Mouse (Mus musculus): ENCODE data around the gene Itpr2. TPM values are rescaled to one million over a fixed set of nuclear protein-coding genes. Genes with fewer than 3 reads are reported as not detected.
A peak's percentile ranks its signal among the peaks of the same experiment; 100 is the strongest.

Itpr2 gene
- polyA plus RNA-seq, 1 experiment from 2014 or later, result 33.6 TPM

- Histone ChIP-seq H3K4me1 (ENCODE audit: control insufficient read depth, insufficient read depth, low read length) (0 out of 2 replicates have a peak, but pooled peaks cover 1% of the 10 kb centered on the region), H3K4me2 (no peak overlapping the region), H3K36me3 (ENCODE audit: control insufficient read depth, insufficient read depth, low read length) (no peaks in the 10 kb centered on the region), H3K27me3 (ENCODE audit: control insufficient read depth, insufficient read depth, low read length) (no peaks in the 10 kb centered on the region), H3K4me3 (ENCODE audit: low read depth, low read length) (no peak overlapping the region), H3K27ac (ENCODE audit: low read depth, low read length) (no peak overlapping the region), H3K9ac (ENCODE audit: low read depth, low read length) (no peak overlapping the region), H3K9me3 (replicated peaks; ENCODE audit: control insufficient read depth, low read length) (no peaks in the 10 kb centered on the region)
- ATAC-seq (replicated peaks; ENCODE audit: insufficient number of reproducible peaks, low FRiP score, low TSS enrichment), result no peak
- 53% methylated on average over 10 of the region's 10 CpGs for WGBS (ENCODE audit: insufficient replicate concordance)
Measured at GRCm38 (mm10) chr6:146343671-146344384, 158.2 kb downstream of the Itpr2 start.

GRCm38 (mm10) chr6:146342995-146343394, 159.0 kb downstream of the Itpr2 start:
- H3K36me3 ChIP-seq (ENCODE audit: control insufficient read depth, insufficient read depth, low read length), result no peaks in the 10 kb centered on the region
- no peak for ATAC-seq (replicated peaks; ENCODE audit: insufficient number of reproducible peaks, low FRiP score, low TSS enrichment)
- H3K9ac ChIP-seq (ENCODE audit: low read depth, low read length), result no peak overlapping the region
- H3K4me3 ChIP-seq (ENCODE audit: low read depth, low read length), result no peak overlapping the region
- no peak overlapping the region for H3K27ac ChIP-seq (ENCODE audit: low read depth, low read length)
- no peak overlapping the region for H3K4me2 ChIP-seq
- no peaks in the 10 kb centered on the region for H3K9me3 ChIP-seq (replicated peaks; ENCODE audit: control insufficient read depth, low read length)
- 30% methylated on average over 6 of the region's 6 CpGs for WGBS (ENCODE audit: insufficient replicate concordance)
- H3K27me3 ChIP-seq (ENCODE audit: control insufficient read depth, insufficient read depth, low read length), result no peaks in the 10 kb centered on the region
- 0 out of 2 replicates have a peak, but pooled peaks cover 7% of the 10 kb centered on the region for H3K4me1 ChIP-seq (ENCODE audit: control insufficient read depth, insufficient read depth, low read length)

GRCm38 (mm10) chr6:146341934-146342333, 160.1 kb downstream of the Itpr2 start:
- WGBS (ENCODE audit: insufficient replicate concordance), result 84% methylated on average over 3 of the region's 3 CpGs
- H3K27me3 ChIP-seq (ENCODE audit: control insufficient read depth, insufficient read depth, low read length), result no peaks in the 10 kb centered on the region
- H3K36me3 ChIP-seq (ENCODE audit: control insufficient read depth, insufficient read depth, low read length), result no peaks in the 10 kb centered on the region
- H3K9me3 ChIP-seq (replicated peaks; ENCODE audit: control insufficient read depth, low read length), result no peaks in the 10 kb centered on the region
- H3K9ac ChIP-seq (ENCODE audit: low read depth, low read length), result no peak overlapping the region
- ATAC-seq (replicated peaks; ENCODE audit: insufficient number of reproducible peaks, low FRiP score, low TSS enrichment), result no peak
- H3K4me2 ChIP-seq, result no peak overlapping the region
- H3K4me3 ChIP-seq (ENCODE audit: low read depth, low read length), result no peak overlapping the region
- no peak overlapping the region for H3K27ac ChIP-seq (ENCODE audit: low read depth, low read length)
- H3K4me1 ChIP-seq (ENCODE audit: control insufficient read depth, insufficient read depth, low read length), result 0 out of 2 replicates have a peak, but pooled peaks cover 9% of the 10 kb centered on the region

- Histone ChIP-seq H3K4me2 (no peak overlapping the region), H3K4me3 (ENCODE audit: low read depth, low read length) (no peak overlapping the region), H3K9me3 (replicated peaks; ENCODE audit: control insufficient read depth, low read length) (no peaks in the 10 kb centered on the region), H3K9ac (ENCODE audit: low read depth, low read length) (no peak overlapping the region), H3K27ac (ENCODE audit: low read depth, low read length) (no peak overlapping the region), H3K36me3 (ENCODE audit: control insufficient read depth, insufficient read depth, low read length) (no peaks in the 10 kb centered on the region), H3K27me3 (ENCODE audit: control insufficient read depth, insufficient read depth, low read length) (no peaks in the 10 kb centered on the region), H3K4me1 (ENCODE audit: control insufficient read depth, insufficient read depth, low read length) (0 out of 2 replicates have a peak, but pooled peaks cover 9% of the 10 kb centered on the region)
- no peak for ATAC-seq (replicated peaks; ENCODE audit: insufficient number of reproducible peaks, low FRiP score, low TSS enrichment)
- 81% methylated on average over 3 of the region's 3 CpGs for WGBS (ENCODE audit: insufficient replicate concordance)
Measured at GRCm38 (mm10) chr6:146341413-146341812, 160.6 kb downstream of the Itpr2 start.

- no peaks in the 10 kb centered on the region for H3K27me3 ChIP-seq (ENCODE audit: control insufficient read depth, insufficient read depth, low read length)
- WGBS (ENCODE audit: insufficient replicate concordance), result 89% methylated on average over 5 of the region's 5 CpGs
Measured at GRCm38 (mm10) chr6:146340951-146341350, 161.1 kb downstream of the Itpr2 start.

GRCm38 (mm10) chr6:146339779-146340178, 162.2 kb downstream of the Itpr2 start:
- H3K27ac ChIP-seq (ENCODE audit: low read depth, low read length), result no peak overlapping the region
- no peaks in the 10 kb centered on the region for H3K9me3 ChIP-seq (replicated peaks; ENCODE audit: control insufficient read depth, low read length)
- no peaks in the 10 kb centered on the region for H3K36me3 ChIP-seq (ENCODE audit: control insufficient read depth, insufficient read depth, low read length)
- no peak overlapping the region for H3K4me3 ChIP-seq (ENCODE audit: low read depth, low read length)
- no peaks in the 10 kb centered on the region for H3K27me3 ChIP-seq (ENCODE audit: control insufficient read depth, insufficient read depth, low read length)
- WGBS (ENCODE audit: insufficient replicate concordance), result 52% methylated on average over 10 of the region's 10 CpGs
- 0 out of 2 replicates have a peak, but pooled peaks cover 9% of the 10 kb centered on the region for H3K4me1 ChIP-seq (ENCODE audit: control insufficient read depth, insufficient read depth, low read length)
- no peak for ATAC-seq (replicated peaks; ENCODE audit: insufficient number of reproducible peaks, low FRiP score, low TSS enrichment)
- H3K4me2 ChIP-seq, result no peak overlapping the region
- H3K9ac ChIP-seq (ENCODE audit: low read depth, low read length), result no peak overlapping the region

More at GRCm38 (mm10) chr6:146340951-146341350, 161.1 kb downstream of the Itpr2 start:
- Histone ChIP-seq H3K4me3 (ENCODE audit: low read depth, low read length) (no peak overlapping the region), H3K9ac (ENCODE audit: low read depth, low read length) (no peak overlapping the region), H3K36me3 (ENCODE audit: control insufficient read depth, insufficient read depth, low read length) (no peaks in the 10 kb centered on the region), H3K4me2 (no peak overlapping the region), H3K9me3 (replicated peaks; ENCODE audit: control insufficient read depth, low read length) (no peaks in the 10 kb centered on the region), H3K27ac (ENCODE audit: low read depth, low read length) (no peak overlapping the region), H3K4me1 (ENCODE audit: control insufficient read depth, insufficient read depth, low read length) (0 out of 2 replicates have a peak, but pooled peaks cover 9% of the 10 kb centered on the region)
- ATAC-seq (replicated peaks; ENCODE audit: insufficient number of reproducible peaks, low FRiP score, low TSS enrichment), result no peak

GRCm38 (mm10) chr6:146337237-146337636, 164.8 kb downstream of the Itpr2 start:
- Histone ChIP-seq H3K4me2 (no peak overlapping the region), H3K27ac (ENCODE audit: low read depth, low read length) (peak overlapping the region; percentile 60; the same call in 1 of the 2 replicates), H3K4me1 (ENCODE audit: control insufficient read depth, insufficient read depth, low read length) (0 out of 2 replicates have a peak, but pooled peaks cover 9% of the 10 kb centered on the region), H3K27me3 (ENCODE audit: control insufficient read depth, insufficient read depth, low read length) (no peaks in the 10 kb centered on the region), H3K9me3 (replicated peaks; ENCODE audit: control insufficient read depth, low read length) (no peaks in the 10 kb centered on the region), H3K36me3 (ENCODE audit: control insufficient read depth, insufficient read depth, low read length) (no peaks in the 10 kb centered on the region), H3K4me3 (ENCODE audit: low read depth, low read length) (no peak overlapping the region), H3K9ac (ENCODE audit: low read depth, low read length) (no peak overlapping the region)
- 0 out of 2 replicates have a peak, but pooled peaks have one; percentile 36 for ATAC-seq (replicated peaks; ENCODE audit: insufficient number of reproducible peaks, low FRiP score, low TSS enrichment)
- WGBS (ENCODE audit: insufficient replicate concordance), result 50% methylated on average over 7 of the region's 7 CpGs

GRCm38 (mm10) chr6:146335191-146335590, 166.8 kb downstream of the Itpr2 start:
- Histone ChIP-seq H3K36me3 (ENCODE audit: control insufficient read depth, insufficient read depth, low read length) (no peaks in the 10 kb centered on the region), H3K9ac (ENCODE audit: low read depth, low read length) (no peak overlapping the region), H3K27me3 (ENCODE audit: control insufficient read depth, insufficient read depth, low read length) (no peaks in the 10 kb centered on the region), H3K27ac (ENCODE audit: low read depth, low read length) (no peak overlapping the region), H3K9me3 (replicated peaks; ENCODE audit: control insufficient read depth, low read length) (no peaks in the 10 kb centered on the region), H3K4me1 (ENCODE audit: control insufficient read depth, insufficient read depth, low read length) (peaks cover 13% of the 10 kb centered on the region; the same call in 1 of the 2 replicates), H3K4me3 (ENCODE audit: low read depth, low read length) (no peak overlapping the region), H3K4me2 (no peak overlapping the region)
- no peak for ATAC-seq (replicated peaks; ENCODE audit: insufficient number of reproducible peaks, low FRiP score, low TSS enrichment)
- 82% methylated on average over 9 of the region's 9 CpGs for WGBS (ENCODE audit: insufficient replicate concordance)

- 88% methylated on average over 3 of the region's 3 CpGs for WGBS (ENCODE audit: insufficient replicate concordance)
- Histone ChIP-seq H3K9ac (ENCODE audit: low read depth, low read length) (no peak overlapping the region), H3K4me1 (ENCODE audit: control insufficient read depth, insufficient read depth, low read length) (peaks cover 9% of the 10 kb centered on the region; the same call in 1 of the 2 replicates), H3K4me2 (no peak overlapping the region), H3K36me3 (ENCODE audit: control insufficient read depth, insufficient read depth, low read length) (no peaks in the 10 kb centered on the region), H3K27me3 (ENCODE audit: control insufficient read depth, insufficient read depth, low read length) (no peaks in the 10 kb centered on the region), H3K9me3 (replicated peaks; ENCODE audit: control insufficient read depth, low read length) (no peaks in the 10 kb centered on the region), H3K4me3 (ENCODE audit: low read depth, low read length) (no peak overlapping the region), H3K27ac (ENCODE audit: low read depth, low read length) (no peak overlapping the region)
- no peak for ATAC-seq (replicated peaks; ENCODE audit: insufficient number of reproducible peaks, low FRiP score, low TSS enrichment)
Measured at GRCm38 (mm10) chr6:146333506-146333905, 168.5 kb downstream of the Itpr2 start.

Measured in heart, embryonic 11.5 days (tissue).